ENCODE assay signal across 24 mouse cellular contexts in the genomic region with DNA sequence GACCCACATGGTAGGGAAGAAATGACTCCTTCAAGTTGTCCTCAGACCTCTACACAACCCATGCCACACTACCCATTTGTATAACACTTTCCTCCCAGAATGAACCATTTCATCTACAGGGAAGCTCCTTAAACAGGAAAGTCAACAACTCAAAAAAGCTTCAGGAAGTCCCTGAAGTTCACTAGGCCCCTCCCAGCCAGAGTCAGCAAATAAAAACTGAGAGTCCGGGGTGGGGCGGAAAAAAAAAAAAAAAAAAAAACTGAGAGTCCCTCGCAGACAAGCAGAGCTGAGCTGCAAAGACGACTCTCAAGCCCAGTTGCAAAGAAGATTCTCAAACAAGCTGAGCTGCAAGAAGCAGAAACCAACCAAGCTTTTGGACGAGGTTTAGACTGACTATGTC. TPM values are rescaled to one million over a fixed set of nuclear protein-coding genes. Genes with fewer than 3 reads are reported as not detected.
DNase-seq lines count a peak whose midpoint lies in the region; ATAC-seq and TF ChIP-seq lines count a peak whose summit lies in the region.
"Had no signal": no experiment of that assay in that cellular context is flagged by ENCODE, and none has a peak within 500 bp of the region (broad histone marks: within the 10 kb centered on the region; RNA-seq: fewer than 3 reads in every experiment).

No protein-coding gene starts in this region.

- H3K9ac ChIP-seq in heart, embryonic 11.5 days (ENCODE audit: low read depth, low read length): no peak overlapping the region
- H3K9ac ChIP-seq in MEL (ENCODE audit: control insufficient read depth, low read depth, low read length, poor library complexity, severe bottlenecking): no peak overlapping the region
- peak overlapping the region; percentile 52 for H3K9ac ChIP-seq in liver, embryonic 13.5 days
- H3K9ac ChIP-seq: embryonic facial prominence, embryonic 12.5 days; forebrain, embryonic 12.5 days; midbrain, embryonic 15.5 days had no signal

- no peak for ATAC-seq in heart, embryonic 11.5 days (replicated peaks; ENCODE audit: insufficient number of reproducible peaks, low FRiP score, low TSS enrichment)
- ATAC-seq in liver, embryonic 13.5 days (ENCODE audit: low read depth): no peak
- ATAC-seq: activated CD4-positive, CD25-positive, alpha-beta regulatory T cell, adult 4 months; hindbrain, postnatal 0 days; midbrain, embryonic 15.5 days had no signal

- TF ChIP-seq EP300 in MEL (IDR thresholded peaks at IDR 0.05; ENCODE audit: low read depth in 1 of 2, low read length in 2 of 2): no peak

- no peak overlapping the region for H3K4me3 ChIP-seq in heart, embryonic 11.5 days (ENCODE audit: low read depth, low read length)
- no peak overlapping the region for H3K4me3 ChIP-seq in MEL (ENCODE audit: control insufficient read depth in 1 of 2, insufficient read depth in 1 of 2, low read depth in 2 of 2, low read length in 2 of 2)
- peak overlapping the region; percentile 94 for H3K4me3 ChIP-seq in liver, embryonic 13.5 days (replicated peaks)
- H3K4me3 ChIP-seq: embryonic facial prominence, embryonic 12.5 days; forebrain, embryonic 12.5 days; layer of hippocampus, adult 2 months; left cerebral cortex, adult 2 months; midbrain, embryonic 15.5 days had no signal

- 61% methylated on average over 5 of the region's 5 CpGs for WGBS in heart, embryonic 11.5 days (ENCODE audit: insufficient replicate concordance)
- WGBS in liver, embryonic 13.5 days (ENCODE audit: insufficient replicate concordance): 54% methylated on average over 5 of the region's 5 CpGs

- TF ChIP-seq RAD21 in MEL (IDR thresholded peaks at IDR 0.05; ENCODE audit: low read depth, low read length): no peak

- no peak overlapping the region for H3K27ac ChIP-seq in heart, embryonic 11.5 days (ENCODE audit: low read depth, low read length)
- H3K27ac ChIP-seq in MEL (ENCODE audit: control insufficient read depth, low read depth, low read length): no peak overlapping the region
- H3K27ac ChIP-seq in liver, embryonic 13.5 days: peak overlapping the region; percentile 60; the same call in 1 of the 2 replicates
- H3K27ac ChIP-seq: embryonic facial prominence, embryonic 12.5 days; forebrain, embryonic 12.5 days; hindbrain, postnatal 0 days; layer of hippocampus, adult 2 months; left cerebral cortex, adult 2 months; midbrain, embryonic 15.5 days had no signal

- peak overlapping the region; percentile 37 for H3K4me2 ChIP-seq in heart, embryonic 11.5 days
- H3K4me2 ChIP-seq in liver, embryonic 13.5 days: peak overlapping the region; percentile 81
- H3K4me2 ChIP-seq: midbrain, embryonic 15.5 days had no signal

- peaks cover 78% of the 10 kb centered on the region for H3K79me2 ChIP-seq in MEL (ENCODE audit: control insufficient read depth, insufficient read depth, low read length, poor library complexity)

- no peaks in the 10 kb centered on the region for H3K27me3 ChIP-seq in heart, embryonic 11.5 days (ENCODE audit: control insufficient read depth, insufficient read depth, low read length)
- H3K27me3 ChIP-seq in MEL (ENCODE audit: control insufficient read depth in 1 of 2, insufficient read depth in 2 of 2, low read length in 2 of 2): no peaks in the 10 kb centered on the region
- H3K27me3 ChIP-seq in liver, embryonic 13.5 days: no peaks in the 10 kb centered on the region
- H3K27me3 ChIP-seq: embryonic facial prominence, embryonic 12.5 days; forebrain, embryonic 12.5 days; midbrain, embryonic 15.5 days had no signal

- TF ChIP-seq POLR2A in MEL (IDR thresholded peaks at IDR 0.05; ENCODE audit: control insufficient read depth in 1 of 2, insufficient read depth in 1 of 2, low read depth in 1 of 2, low read length in 2 of 2, poor library complexity in 1 of 2): no peak

- H3K4me1 ChIP-seq in heart, embryonic 11.5 days (ENCODE audit: control insufficient read depth, insufficient read depth, low read length): peaks cover 21% of the 10 kb centered on the region
- peaks cover 0 to 24% of the 10 kb centered on the region in 2 experiments; a peak in 3 of 4 replicates for H3K4me1 ChIP-seq in MEL (ENCODE audit: control insufficient read depth in 1 of 2, insufficient read depth in 2 of 2, low read length in 2 of 2)
- H3K4me1 ChIP-seq in liver, embryonic 13.5 days (replicated peaks): peaks cover 71% of the 10 kb centered on the region

- no peak for TF ChIP-seq CTCF in MEL (IDR thresholded peaks at IDR 0.05 in 2 of 3, conservative IDR thresholded peaks at IDR 0.05 in 1 of 3; ENCODE audit: control insufficient read depth in 1 of 3, insufficient read depth in 1 of 3, low read depth in 2 of 3, low read length in 3 of 3, poor library complexity in 1 of 3, severe bottlenecking in 1 of 3)

- no peak for DNase-seq in heart, adult 9 months (ENCODE audit: low spot score in 2 of 2)
- DNase-seq in CD4-positive helper T cell, adult 2 months (ENCODE audit: low read depth, low spot score): peak; percentile 12
- no peak for DNase-seq in MEL (ENCODE audit: low read depth, low spot score)
- no peak for DNase-seq in liver, embryonic 13.5 days
- no peak for DNase-seq in gastrocnemius, adult 18-20 months (ENCODE audit: low spot score)
- no peak for DNase-seq in spleen, adult 12 weeks (ENCODE audit: low spot score)
- DNase-seq: adrenal gland, postnatal 25 days; cerebellum, postnatal 36 days; heart, adult 18-20 months; heart, postnatal 36 days; kidney, adult 9 months; right cerebral cortex, postnatal 14 days had no signal

- no peaks in the 10 kb centered on the region for H3K9me3 ChIP-seq in heart, embryonic 11.5 days (replicated peaks; ENCODE audit: control insufficient read depth, low read length)
- no peaks in the 10 kb centered on the region for H3K9me3 ChIP-seq in MEL (replicated peaks; ENCODE audit: insufficient read depth, low read length)
- no peaks in the 10 kb centered on the region for H3K9me3 ChIP-seq in liver, embryonic 13.5 days (replicated peaks)
- H3K9me3 ChIP-seq: embryonic facial prominence, embryonic 12.5 days; forebrain, embryonic 12.5 days; midbrain, embryonic 15.5 days had no signal

- H3K36me3 ChIP-seq in heart, embryonic 11.5 days (ENCODE audit: control insufficient read depth, insufficient read depth, low read length): peaks cover 26% of the 10 kb centered on the region
- H3K36me3 ChIP-seq in MEL (ENCODE audit: control insufficient read depth in 1 of 2, insufficient read depth in 2 of 2, low read length in 2 of 2): peaks cover 16 to 28% of the 10 kb centered on the region in 2 experiments
- peaks cover 65% of the 10 kb centered on the region for H3K36me3 ChIP-seq in liver, embryonic 13.5 days

TF ChIP-seq in MEL, 35 proteins besides CTCF, POLR2A, EP300 and RAD21:
- TF ChIP-seq ZNF384 (IDR thresholded peaks at IDR 0.05; ENCODE audit: low read depth, low read length): peak; percentile 43
- no peak for TF ChIP-seq GATA1 (IDR thresholded peaks at IDR 0.05; ENCODE audit: low read depth, low read length)

RNA-seq across cellular contexts. Expression of gene Incenp, which starts 3.3 kb away (rescaled TPM):
- polyA plus RNA-seq in heart, embryonic 11.5 days (2014; fragmentation: Nextera tagmentation; extraction: Ambion mirVana): 62.6 and 67.2 TPM in 2 replicates
- 91.0 and 103 TPM in 2 replicates for total RNA-seq in MEL (2012; rRNA removed)
- polyA plus RNA-seq in MEL (2012; ENCODE audit: insufficient read depth in 1 of 2, insufficient read length in 2 of 2, low read depth in 1 of 2, low replicate concordance in 2 of 2, missing spikeins in 1 of 2): 100 to 1,000 TPM in 1 of 2 experiments, not detected in 1; 216 TPM
- 100 and 108 TPM in 2 replicates for polyA plus RNA-seq in liver, embryonic 13.5 days (2015; fragmentation: Nextera tagmentation; extraction: Ambion mirVana)
- total RNA-seq in gastrocnemius, adult 18-20 months (2021): 1 to 10 TPM; 1.4 to 1.7 TPM

RNA-seq across cellular contexts. Expression of gene Scgb2a2, which starts 48.7 kb away (rescaled TPM):
- polyA plus RNA-seq in heart, embryonic 11.5 days (2014; fragmentation: Nextera tagmentation; extraction: Ambion mirVana): not detected in 2 replicates
- total RNA-seq in MEL (2012; rRNA removed): not detected in 2 replicates
- polyA plus RNA-seq in MEL (2012; ENCODE audit: insufficient read depth in 1 of 2, insufficient read length in 2 of 2, low read depth in 1 of 2, low replicate concordance in 2 of 2, missing spikeins in 1 of 2): not detected
- polyA plus RNA-seq in liver, embryonic 13.5 days (2015; fragmentation: Nextera tagmentation; extraction: Ambion mirVana): not detected in 2 replicates
- not detected for total RNA-seq in gastrocnemius, adult 18-20 months (2021)
- total RNA-seq: adrenal gland, postnatal 25 days; heart, adult 18-20 months; heart, postnatal 36 days; hindbrain, postnatal 0 days; layer of hippocampus, adult 2 months; left cerebral cortex, adult 2 months had no signal
- polyA plus RNA-seq: activated CD4-positive, CD25-positive, alpha-beta regulatory T cell, adult 4 months; C2C12; embryonic facial prominence, embryonic 12.5 days; forebrain, embryonic 12.5 days; hindbrain, postnatal 0 days; limb, embryonic 14.5 days; midbrain, embryonic 15.5 days; neural tube, embryonic 11.5 days; testis, adult 2 months had no signal
